Mouse (Mus musculus): Measurements from ENCODE around the gene Tulp4.

DNA sequence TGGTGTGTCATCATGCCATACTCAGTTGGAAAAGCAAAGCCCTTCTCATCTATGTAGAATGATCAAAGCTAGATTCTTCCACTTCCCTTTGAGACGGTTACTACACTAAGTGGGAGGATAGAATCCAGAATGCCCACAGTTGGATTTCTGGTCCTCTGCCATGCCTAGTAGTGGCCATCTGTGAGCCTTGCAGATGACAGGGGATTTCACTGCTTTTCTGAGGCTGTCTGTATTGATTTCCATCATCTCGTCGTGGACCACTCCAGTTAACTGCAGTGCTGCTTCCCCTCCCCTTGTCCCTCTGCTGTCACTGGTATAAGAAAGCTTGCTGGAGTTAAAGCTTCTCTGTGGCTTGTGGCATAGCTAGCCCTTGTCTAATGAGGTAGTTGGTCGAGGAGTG, 23.1 kb downstream of the Tulp4 start:
- TF ChIP-seq CTCF (IDR thresholded peaks at IDR 0.05; ENCODE audit: low read depth, low read length) (no peak), POLR2A (IDR thresholded peaks at IDR 0.05; ENCODE audit: insufficient read depth, low read length) (no peak), EP300 (IDR thresholded peaks at IDR 0.05; ENCODE audit: insufficient read depth, low read depth, low read length) (no peak)
